Mouse (Mus musculus): ENCODE results near the gene Kiss1r.
A peak's percentile ranks its signal among the peaks of the same experiment; 100 is the strongest.

The Kiss1r gene

DNA sequence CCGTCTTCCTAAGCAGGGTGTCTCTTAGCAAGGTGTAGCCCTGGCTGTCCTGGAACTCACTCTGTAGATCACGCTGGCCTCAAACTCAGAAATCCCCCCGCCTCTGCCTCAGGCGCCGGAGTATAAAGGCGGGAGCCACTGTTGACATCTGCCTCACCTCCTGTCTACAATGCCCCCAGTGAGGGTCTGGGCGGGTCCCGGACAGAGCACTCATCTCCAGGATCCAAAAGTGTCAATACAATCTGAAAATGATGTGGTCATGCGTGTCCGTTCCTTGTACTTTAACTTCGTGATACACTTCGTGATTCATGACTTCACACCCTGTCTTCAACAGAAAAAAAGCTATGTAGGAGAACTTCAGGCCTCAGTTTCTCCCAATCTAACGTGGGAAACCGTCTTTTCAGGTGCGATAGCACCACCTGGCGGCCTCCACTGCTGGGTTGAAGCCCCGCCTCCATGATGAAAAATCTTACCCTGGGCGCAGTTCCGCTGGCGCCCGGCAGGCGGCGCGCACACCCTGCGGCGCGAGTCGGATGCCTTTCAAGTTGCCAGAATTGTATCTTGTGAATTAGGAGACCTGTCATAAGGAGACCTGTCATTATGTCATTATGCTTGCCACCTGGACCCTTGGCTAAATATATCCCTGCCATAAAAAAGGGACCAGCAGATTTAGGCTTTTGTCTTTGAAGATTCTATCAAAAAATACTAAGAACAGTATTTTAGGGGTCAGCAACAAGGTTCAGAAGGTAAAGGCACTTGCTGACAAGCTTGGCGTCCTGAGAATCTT is 8.4 kb downstream of the Kiss1r start:
- DNase-seq (ENCODE audit: inconsistent ontology term): peak; percentile 90

DNA sequence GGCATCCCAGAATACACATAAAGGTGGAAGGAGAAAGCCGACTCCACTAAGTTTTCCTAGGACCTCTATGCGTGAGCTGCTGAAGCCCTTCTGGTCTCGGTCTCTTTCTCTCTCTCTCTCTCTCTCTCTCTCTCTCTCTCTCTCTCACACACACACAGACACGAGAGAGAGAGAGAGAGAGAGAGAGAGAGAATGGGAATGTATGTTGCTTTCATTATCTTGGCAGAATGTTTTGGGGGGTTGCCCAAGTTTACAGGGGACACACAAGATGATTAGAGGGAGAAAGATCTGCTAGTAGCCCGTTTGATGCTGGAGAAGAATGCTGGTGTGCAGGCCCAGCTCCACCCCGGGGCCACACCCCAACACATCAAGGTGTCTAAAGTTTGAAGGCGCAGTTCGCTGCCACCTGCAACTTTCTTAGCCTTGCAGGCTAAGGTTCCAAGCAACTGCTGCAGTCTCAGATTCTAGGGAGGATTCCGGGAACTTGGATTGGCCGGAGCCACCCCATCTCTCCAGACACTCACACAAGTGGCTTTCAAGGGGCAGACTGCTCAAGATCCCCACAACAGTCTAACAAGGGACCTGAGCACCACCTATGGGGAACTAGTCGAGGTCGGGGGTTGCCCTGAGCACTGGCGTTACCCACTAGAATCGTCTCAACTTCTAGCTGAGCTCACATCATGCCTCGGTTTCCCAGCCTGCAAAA is 9.2 kb downstream of the Kiss1r start:
- DNase-seq (ENCODE audit: inconsistent ontology term): peak; percentile 68

DNA sequence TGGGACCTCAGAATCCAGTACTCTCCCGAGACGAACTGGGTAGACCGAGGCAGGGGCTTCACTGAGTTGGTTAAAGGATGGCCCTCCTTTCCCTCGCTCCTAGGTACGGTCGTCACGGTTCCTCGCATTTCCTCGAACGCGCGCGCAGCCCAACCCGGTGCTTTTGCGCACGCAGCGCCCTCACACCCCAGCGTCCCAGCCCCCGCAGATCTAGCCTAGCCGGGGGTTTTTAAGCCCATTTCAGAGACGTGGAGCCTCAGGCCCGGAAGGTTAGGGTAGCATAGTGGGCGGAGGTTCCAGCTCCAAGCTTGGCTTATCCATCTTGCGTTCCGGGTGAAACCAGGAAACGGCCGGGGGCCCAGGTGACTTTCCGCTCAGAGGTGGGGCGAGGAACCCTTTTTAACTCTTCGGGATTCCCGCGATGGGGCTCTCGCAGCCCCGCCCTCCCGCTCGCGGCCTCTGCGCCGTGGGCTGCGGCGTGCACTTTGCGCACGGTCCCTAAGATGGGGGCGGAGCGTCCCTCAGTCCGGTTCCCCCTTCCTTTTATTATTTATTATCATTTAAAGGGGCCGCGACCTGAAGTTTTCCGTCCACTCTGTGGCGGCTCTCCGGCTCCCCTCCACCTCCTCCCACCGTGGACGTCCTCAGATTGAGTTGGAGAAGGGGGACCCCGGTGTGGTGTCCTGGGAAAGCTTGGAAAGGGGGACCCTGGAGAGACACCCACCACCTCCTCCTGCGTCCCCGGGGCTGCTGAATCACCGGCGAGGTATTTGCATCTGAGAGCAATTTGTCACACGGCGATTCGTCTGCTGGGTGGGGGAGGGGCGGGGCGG is 9.9 kb downstream of the Kiss1r start, which contains the start of gene Arid3a:
Gene Arid3a, plus strand, starts transcription at position 553 of the 833 bp plus-strand sequence.
- DNase-seq (ENCODE audit: inconsistent ontology term): peak; percentile 95

DNA sequence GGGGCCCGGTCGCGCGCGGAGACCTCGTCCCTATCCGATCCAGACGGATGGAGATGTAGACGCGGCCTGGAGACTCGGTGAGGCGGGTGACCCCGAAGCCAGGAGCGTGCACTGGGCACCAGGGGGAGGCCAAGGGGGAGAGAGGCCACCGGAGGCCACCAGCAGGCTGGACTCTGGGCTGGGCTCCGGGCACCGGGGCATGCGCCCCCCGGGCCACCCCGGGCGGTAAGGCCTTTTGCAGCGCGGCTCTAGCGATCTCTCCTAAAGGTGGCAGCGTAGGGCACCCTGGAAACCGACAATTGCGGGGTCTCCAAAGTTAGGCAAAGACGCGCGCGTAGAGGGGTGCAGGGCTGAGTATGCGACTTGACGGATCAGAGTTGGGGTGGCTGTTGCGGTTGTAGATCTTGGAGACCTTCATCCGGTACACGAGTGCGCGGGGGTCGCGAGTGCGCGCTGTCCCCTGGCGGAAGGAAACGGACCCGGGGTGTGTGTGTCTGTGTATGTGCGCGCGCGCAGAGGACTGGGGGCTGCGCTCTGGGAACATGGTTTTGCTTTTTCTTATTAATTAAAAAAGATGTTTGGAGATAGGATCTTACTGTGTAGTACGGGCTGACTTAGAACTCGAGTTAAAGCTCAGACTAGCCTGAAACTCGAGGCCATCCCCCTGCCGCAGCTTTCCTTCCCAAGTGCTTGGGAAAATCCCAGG is 10.7 kb downstream of the Kiss1r start:
- no peak for DNase-seq (ENCODE audit: inconsistent ontology term)

DNA sequence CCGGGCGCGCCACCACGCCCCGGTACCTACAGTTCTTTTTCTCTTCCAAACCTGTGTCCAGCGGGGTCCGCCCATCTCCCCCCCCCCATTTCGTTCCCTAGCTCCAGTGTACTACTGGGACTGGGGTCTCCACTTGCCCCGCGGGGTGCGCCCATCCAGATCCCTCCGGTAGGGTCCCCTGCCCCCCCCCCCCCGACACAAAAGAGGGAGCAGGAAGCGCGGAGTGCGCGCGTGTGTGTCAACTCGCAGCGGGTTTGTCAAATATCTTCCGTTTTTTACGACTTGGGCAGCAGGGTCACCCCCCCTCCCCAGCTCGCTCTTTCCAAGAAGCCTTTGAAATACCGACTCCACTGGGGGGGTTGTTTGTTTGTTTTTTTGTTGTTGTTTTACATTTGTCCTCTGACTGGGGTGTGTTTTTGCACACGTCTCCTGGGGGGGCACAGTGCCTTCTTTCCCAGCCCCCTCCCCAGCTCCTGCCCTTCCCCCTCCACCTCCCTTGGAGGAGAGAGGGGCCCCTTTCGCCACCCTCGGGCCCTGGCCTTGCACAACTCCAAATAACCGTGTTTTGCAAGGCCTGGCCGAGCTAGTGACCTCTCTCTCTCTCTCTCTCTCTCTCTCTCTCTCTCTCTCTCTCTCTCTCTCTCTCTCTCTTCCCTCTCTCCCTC is 11.4 kb downstream of the Kiss1r start:
- peak; percentile 37 for DNase-seq (ENCODE audit: inconsistent ontology term)

DNA sequence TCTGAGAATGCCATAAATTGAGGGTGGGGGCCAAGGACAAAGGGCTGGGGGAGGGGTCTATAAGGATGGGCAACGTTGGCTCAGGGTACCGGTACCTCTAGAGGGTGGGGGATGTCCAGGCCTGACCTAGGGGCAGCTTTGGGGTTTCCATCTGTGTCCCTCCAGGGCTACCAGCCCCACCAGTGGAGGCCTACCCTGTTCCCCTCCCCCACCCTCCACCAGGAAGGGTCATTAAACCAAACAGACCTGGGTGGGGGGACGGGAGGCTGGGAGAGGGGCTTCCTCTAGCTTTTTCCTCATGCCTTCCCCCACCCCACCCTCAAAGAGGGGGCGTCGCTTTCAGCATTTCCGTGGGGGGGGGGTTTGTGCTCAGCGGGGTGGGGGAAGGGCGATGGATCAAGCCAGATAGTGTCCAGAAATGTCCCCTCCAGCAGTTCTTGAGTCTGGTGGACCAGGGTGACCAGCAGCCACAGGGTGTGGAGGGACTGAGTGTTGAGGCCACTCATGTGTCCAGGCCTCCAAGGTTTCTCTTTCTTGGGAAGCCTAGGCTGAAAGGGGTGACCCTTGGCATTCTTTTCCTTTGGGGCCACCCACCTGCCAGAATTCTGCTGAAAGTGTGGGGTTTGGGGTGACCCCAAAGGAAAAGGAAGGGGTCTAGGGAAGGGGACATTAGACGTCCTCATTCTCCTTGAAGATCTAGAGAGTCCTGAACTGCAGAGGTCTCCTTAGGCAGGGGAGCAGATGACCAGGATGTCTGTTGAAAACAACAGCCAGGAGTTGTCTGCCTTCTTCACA is 12.3 kb downstream of the Kiss1r start:
- DNase-seq (ENCODE audit: inconsistent ontology term): no peak

DNA sequence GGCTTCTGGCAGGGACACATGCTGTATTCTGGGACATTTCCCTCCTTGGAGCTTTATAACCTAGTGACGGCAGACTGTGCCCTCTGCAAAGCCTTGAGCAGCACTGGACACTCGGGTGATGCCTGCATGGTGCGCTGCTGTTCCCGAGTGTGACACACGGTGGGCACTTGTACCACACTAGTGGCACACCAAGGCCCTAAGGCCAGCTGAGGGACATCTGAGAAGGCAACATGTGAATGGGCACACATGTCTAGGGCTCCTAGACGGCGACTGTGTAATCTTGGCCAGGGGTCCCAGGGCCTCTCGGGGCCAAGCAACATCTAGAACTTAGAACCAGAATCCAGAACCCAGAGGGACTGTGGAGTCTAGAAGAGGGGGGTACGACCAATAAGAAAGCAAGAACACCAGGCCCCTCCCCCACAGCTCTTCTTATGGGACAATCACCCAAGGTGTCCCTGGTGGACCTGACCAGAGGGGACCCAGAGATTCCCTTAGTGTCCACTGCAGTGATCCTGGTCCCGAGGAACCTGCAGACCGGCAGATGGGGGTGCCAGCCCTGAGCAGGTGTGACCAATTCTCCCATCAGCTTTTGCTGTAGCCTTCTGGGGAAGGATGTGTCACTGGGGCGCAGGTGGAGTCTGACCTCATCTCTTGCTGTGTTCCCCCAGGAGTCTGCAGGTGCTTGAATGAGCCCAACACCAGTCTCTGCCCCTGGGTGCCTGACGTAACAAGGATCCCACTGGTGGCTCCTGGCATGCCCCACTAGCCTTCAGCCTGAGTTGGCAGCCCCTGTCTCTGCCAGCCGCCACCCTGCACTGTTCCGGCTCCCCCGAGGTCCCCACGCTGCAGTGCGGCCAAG is 13.4 kb downstream of the Kiss1r start:
- DNase-seq (ENCODE audit: inconsistent ontology term): no peak

DNA sequence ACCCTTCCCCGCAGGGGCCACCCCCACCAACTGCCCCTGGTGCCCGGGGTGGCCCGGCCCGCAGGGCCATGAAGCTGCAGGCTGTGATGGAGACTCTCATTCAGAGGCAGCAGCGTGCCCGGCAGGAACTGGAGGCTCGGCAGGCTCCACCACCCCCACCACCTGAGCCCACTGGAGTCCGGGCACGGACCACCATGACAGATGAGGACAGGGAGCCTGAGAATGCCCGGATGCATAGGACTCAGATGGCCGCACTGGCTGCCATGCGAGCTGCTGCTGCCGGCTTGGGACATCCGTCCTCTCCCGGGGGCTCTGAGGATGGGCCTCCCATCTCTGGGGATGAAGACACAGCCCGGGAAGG is 14.0 kb downstream of the Kiss1r start:
- DNase-seq (ENCODE audit: inconsistent ontology term): no peak

DNA sequence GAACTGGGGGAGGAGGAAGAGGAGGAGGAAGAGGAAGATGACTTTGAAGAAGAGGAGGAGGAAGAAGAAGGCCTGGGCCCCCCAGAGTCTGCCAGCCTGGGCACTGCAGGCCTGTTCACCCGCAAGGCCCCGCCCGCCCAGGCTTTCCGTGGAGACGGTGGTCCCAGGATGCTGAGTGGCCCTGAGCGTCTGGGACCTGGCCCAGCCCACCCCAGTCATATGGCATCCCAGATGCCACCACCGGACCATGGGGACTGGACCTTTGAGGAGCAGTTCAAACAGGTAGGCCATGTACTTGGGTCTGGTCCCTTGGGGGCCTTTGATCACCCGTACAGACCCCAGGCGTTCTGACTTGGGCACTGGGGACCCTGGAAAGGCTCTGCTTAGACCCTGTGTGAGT is 15.0 kb downstream of the Kiss1r start:
- no peak for DNase-seq (ENCODE audit: inconsistent ontology term)

DNA sequence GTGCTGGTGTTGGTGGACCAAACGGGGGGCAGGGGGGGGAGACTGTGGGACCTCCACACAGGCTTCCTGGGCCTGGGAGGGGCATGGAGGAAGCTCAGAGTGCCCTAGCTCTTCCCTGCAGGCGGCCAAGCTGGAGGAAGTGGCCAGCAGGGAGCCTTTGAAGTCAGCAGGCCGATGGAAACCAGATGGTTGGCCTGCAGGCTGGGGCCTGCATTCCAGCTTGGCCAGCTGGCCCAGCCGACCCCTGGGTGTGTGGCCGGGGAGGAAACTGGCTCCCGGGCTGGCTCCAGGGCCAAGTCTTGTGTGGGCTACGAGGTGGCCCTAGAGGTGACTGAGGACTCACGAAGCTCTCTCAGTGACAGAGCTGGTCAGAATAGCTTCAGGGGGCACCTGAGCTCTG is 16.0 kb downstream of the Kiss1r start:
- peak; percentile 91 for DNase-seq (ENCODE audit: inconsistent ontology term)

DNA sequence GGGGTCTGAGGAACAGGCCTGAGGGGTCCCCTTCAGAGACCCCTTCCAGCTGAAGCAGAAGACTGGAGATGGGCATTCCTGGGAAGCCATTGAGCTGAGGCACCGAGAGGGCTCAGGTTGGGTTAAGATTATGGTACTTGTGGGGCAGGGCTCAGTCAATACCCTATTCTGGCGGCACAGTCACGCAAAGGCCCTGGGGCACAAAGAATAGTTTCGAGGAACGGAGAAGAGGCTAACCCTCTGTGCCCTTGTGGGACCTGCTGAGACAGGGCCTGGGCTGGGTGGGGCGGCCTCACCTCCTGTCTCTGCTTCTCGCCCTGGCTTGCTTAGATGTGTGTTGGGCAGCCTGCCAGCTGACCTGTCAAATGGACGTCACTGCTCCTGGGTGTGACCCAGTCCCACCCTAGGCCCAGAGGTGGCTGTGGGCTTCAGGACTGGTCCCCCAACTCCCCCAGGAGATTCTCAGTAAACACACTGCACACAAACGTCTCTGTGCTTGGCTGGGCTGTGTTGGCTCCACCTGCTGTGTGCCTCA is 16.4 kb downstream of the Kiss1r start:
- DNase-seq (ENCODE audit: inconsistent ontology term): no peak

DNA sequence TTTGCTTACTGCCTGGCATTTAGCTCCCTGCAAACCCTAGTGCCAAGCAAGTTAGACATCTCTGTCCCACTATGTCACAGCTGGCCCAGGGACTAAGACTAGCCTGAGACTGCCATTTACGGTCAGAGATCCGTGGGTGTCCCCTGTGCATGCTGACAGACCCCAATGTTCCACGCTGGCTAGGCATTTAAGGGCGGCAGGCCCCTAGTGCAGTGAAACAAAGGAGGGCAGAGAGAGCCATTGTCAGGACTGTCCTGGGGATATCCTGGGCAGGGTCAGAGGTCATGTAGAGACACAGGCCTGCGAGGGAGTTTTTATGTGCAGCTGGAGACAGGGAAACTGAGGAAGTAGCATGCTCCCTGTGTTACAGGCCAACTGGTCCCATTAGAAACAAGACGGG is 17.1 kb downstream of the Kiss1r start:
- no peak for DNase-seq (ENCODE audit: inconsistent ontology term)

DNA sequence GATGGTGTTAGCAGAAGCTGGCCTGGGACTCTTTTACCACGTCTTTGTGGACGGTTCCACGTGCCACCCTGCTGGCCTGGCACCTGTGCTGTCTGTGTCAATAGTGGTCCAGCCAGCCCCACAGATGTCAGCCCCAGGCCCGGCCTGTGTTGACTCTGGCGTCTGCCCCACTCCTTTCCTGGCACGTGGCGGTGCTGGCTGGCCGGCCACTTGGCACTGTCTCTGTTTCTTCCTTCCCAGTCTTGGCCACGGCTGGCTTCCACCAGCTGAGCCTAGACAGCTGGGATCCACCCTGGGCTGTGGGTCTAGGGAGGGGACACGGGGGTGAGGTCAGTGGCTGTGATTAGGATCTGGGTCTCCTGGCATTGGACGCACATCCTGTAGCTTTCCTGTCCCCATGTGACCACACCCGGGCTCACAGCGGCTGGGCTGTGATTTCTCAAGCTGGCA is 17.5 kb downstream of the Kiss1r start:
- DNase-seq (ENCODE audit: inconsistent ontology term): peak; percentile 97

DNA sequence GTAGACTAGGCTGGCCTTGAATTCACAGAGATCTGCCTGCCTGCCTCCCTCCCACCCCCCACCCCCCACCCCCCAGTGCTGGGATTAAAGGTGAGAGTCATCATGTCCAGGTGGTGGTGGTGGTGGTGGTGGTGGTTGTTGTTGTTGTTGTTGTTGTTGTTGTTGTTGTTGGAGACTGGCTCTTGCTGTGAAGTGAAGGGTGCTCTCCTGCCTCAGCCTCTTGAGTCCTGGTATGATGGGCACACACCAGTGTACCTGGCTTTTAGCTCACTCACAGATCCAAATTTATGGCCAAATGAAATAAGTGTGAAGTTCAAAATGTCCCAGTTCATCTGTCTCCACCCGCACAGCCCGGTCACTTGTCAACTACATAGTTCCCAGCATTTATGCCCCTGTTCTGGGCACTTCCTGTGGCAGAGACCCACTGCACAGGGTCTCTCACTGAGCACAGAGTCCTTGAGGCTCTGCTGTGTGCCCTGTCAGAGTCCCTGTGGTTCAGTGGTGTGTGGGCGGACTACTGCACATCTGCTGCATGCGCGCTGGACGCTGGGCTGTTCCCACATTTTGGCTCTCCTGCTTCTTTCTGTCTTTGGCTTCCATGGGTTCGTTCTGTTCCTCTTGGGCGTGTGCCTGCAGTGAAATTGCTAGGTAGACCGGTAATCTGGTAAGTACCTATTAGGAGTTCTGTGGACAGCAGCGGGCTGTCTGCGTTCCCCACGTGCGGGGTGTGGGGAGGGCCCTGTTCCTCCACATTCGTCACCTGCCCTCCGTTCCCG is 18.2 kb downstream of the Kiss1r start:
- DNase-seq (ENCODE audit: inconsistent ontology term): no peak

DNA sequence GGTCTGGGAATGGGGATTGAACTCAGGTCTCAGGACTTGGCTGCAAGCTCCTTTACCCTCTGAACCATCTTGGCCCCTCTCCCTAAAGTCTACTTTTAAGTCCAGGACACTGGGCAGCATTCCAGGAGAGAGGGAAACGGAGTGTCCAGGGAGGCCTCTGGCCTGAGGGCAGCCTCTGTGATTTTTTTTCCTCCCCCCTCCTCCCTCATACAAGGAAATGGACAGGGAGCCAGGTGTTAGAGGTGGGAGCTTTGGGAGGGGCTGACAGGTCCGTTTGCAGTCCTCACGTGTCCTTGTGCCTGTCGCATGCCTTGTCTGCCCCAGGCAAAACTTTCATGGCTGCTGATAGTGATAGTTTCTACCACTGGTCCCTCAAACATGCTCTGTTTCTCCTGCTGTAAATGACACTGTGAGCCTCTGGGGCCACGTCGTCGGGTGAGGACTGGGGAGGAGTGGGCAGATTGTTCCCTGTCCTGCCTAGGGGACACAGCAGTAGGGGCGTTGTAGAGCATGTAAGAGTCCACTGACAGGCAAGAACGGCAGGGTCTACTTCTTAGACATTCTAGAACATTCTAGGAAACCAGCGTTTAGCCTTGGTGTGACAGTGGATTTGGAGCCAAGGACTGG is 19.6 kb downstream of the Kiss1r start:
- no peak for DNase-seq (ENCODE audit: inconsistent ontology term)

DNA sequence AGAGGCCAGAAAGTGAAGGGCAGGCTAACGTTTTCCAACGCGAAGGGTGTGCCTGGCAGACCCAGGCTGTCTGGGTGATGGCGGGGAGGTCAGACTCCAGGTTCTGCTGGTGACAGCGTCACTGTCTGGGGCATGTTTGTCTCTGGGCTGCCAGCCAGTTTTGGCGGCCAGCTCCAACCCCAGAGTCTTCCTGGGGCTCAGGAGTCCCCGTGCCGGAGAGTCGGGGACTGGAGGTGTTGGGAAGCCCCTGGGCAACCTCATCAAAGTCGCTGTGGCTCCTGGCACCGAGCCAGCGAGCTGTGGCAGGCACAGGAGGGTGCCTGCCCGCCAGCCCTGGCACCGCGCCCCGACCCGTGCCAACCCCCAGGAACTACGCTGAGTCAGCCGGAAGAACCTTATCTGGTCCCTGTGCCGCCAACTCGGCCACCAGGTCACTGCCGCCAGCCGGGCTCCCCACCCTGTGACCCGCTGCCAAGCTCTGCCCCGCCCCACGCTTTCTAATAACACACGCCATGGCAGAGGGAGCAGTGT is 20.2 kb downstream of the Kiss1r start:
- peak; percentile 94 for DNase-seq (ENCODE audit: inconsistent ontology term)

DNA sequence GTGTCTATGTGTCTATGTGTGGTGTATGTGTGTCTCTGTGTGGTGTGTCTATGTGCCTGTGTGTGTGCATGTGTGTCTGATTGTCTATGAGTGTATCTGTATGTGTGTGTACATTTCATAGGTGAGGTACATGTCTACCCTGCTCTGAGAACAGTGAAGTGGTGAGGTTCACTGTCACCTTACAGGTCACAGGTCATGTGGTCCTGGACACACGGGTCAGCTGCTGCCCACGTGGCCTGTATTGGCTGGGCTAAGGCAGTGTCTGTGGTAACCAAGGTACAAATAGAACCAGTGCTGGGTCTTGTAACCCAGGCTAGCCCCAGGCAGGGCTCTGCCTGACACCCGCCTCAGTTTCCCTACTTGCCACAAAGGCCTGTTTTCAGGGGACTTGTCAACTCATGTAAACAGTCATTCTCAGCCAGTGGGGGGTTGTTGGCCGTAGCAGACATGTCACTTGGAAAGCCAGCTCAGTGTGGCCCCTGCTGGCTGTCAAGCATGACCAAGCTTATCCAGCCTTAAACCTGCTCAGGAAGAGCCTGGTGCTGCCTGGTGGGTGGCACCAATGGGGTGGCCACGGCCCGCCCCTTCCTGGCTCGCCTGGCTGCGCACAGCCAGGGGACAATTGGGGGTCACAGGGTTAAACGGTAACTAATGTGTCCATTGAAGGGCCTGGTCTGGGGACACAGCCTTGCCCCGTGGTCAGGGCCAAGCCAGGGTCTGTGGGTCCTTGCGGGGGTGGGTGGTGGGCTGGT is 21.2 kb downstream of the Kiss1r start:
- no peak for DNase-seq (ENCODE audit: inconsistent ontology term)

Data from Muller cell, postnatal 12 days (primary cell).